Mouse (Mus musculus): ENCODE results near the gene Slc25a48. TPM values are rescaled to one million over a fixed set of nuclear protein-coding genes. Genes with fewer than 3 reads are reported as not detected.

Gene Slc25a48
- polyA plus RNA-seq, 1 experiment: not detected

GRCm38 (mm10) chr13:56516311-56516710, 78.2 kb downstream of the Slc25a48 start:
- TF ChIP-seq CTCF (IDR thresholded peaks at IDR 0.05; ENCODE audit: insufficient read depth, low read depth, low read length) (no peak), POLR2A (IDR thresholded peaks at IDR 0.05; ENCODE audit: insufficient read depth, low read depth, low read length) (no peak)
- Histone ChIP-seq H3K4me3 (ENCODE audit: insufficient read depth, low read depth, low read length) (no peak overlapping the region), H3K4me1 (ENCODE audit: control insufficient read depth, insufficient read depth, low read length) (no peaks in the 10 kb centered on the region), H3K27ac (ENCODE audit: insufficient read depth, low read depth, low read length) (no peak overlapping the region)
- WGBS: 58% methylated on average over 4 of the region's 4 CpGs

- no peaks in the 10 kb centered on the region for H3K4me1 ChIP-seq (ENCODE audit: control insufficient read depth, insufficient read depth, low read length)
- no peak for TF ChIP-seq CTCF (IDR thresholded peaks at IDR 0.05; ENCODE audit: insufficient read depth, low read depth, low read length)
- no peak for TF ChIP-seq POLR2A (IDR thresholded peaks at IDR 0.05; ENCODE audit: insufficient read depth, low read depth, low read length)
- 50% methylated on average over 7 of the region's 7 CpGs for WGBS
- no peak overlapping the region for H3K4me3 ChIP-seq (ENCODE audit: insufficient read depth, low read depth, low read length)
- no peak overlapping the region for H3K27ac ChIP-seq (ENCODE audit: insufficient read depth, low read depth, low read length)
These were observed 78.7 kb downstream of the Slc25a48 start for GRCm38 (mm10) chr13:56516816-56517215.

- no peaks in the 10 kb centered on the region for H3K4me1 ChIP-seq (ENCODE audit: control insufficient read depth, insufficient read depth, low read length)
These were observed 84.1 kb downstream of the Slc25a48 start, which contains the start of gene Fbxl21 for GRCm38 (mm10) chr13:56522081-56522820. Gene Fbxl21, plus strand, starts transcription at chr13:56522472.

DNA sequence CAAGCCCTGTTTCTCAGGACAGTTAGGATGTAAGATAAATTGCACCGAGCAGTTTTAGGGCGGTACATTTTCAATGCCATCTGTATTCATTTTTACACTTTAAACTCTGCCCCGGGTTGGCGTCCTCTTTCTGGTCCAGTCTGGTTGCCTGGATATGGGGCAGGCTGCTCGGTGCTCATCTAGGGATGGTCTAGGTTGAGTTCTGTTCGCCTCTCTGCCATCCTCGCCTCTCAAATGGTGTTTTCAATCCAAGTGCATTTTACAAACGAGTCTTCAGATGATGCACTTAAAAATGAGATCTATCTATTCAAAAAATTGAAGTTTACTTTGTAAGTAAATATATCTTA, 84.6 kb downstream of the Slc25a48 start:
- Histone ChIP-seq H3K4me1 (ENCODE audit: control insufficient read depth, insufficient read depth, low read length) (no peaks in the 10 kb centered on the region), H3K4me3 (ENCODE audit: insufficient read depth, low read depth, low read length) (peak overlapping the region; percentile 75), H3K27ac (ENCODE audit: insufficient read depth, low read depth, low read length) (no peak overlapping the region)
- TF ChIP-seq POLR2A (IDR thresholded peaks at IDR 0.05; ENCODE audit: insufficient read depth, low read depth, low read length): no peak
- TF ChIP-seq CTCF (IDR thresholded peaks at IDR 0.05; ENCODE audit: insufficient read depth, low read depth, low read length): no peak
- 2% methylated on average over 8 of the region's 8 CpGs for WGBS

More at GRCm38 (mm10) chr13:56522081-56522820, 84.1 kb downstream of the Slc25a48 start, which contains the start of gene Fbxl21:
- peak within 1 kb of the TSS; percentile 75 for H3K4me3 ChIP-seq (ENCODE audit: insufficient read depth, low read depth, low read length)
- 2% methylated on average over 56 of the region's 56 CpGs for WGBS
- H3K27ac ChIP-seq (ENCODE audit: insufficient read depth, low read depth, low read length): no peak within 1 kb of the TSS
- TF ChIP-seq CTCF (IDR thresholded peaks at IDR 0.05; ENCODE audit: insufficient read depth, low read depth, low read length) (no peak), POLR2A (IDR thresholded peaks at IDR 0.05; ENCODE audit: insufficient read depth, low read depth, low read length) (no peak)

Other genes with a start within 250 kb of the Slc25a48 start
- gene Neurog1, start 186.2 kb upstream of the Slc25a48 start, polyA plus RNA-seq (2012; ENCODE audit: insufficient read depth, insufficient read length, low replicate concordance, missing spikeins): not detected in 2 replicates
- gene Cxcl14, start 141.8 kb upstream of the Slc25a48 start, polyA plus RNA-seq (2012; ENCODE audit: insufficient read depth, insufficient read length, low replicate concordance, missing spikeins): not detected in 2 replicates
- gene Gm3045, start 11.8 kb upstream of the Slc25a48 start, polyA plus RNA-seq (2012; ENCODE audit: insufficient read depth, insufficient read length, low replicate concordance, missing spikeins): not detected in 2 replicates
- not detected in 2 replicates for gene Il9, start 43.9 kb downstream of the Slc25a48 start, polyA plus RNA-seq (2012; ENCODE audit: insufficient read depth, insufficient read length, low replicate concordance, missing spikeins)
- not detected in 2 replicates for gene Fbxl21, start 84.1 kb downstream of the Slc25a48 start, polyA plus RNA-seq (2012; ENCODE audit: insufficient read depth, insufficient read length, low replicate concordance, missing spikeins)
- not detected in 2 replicates for gene Lect2, start 110.1 kb downstream of the Slc25a48 start, polyA plus RNA-seq (2012; ENCODE audit: insufficient read depth, insufficient read length, low replicate concordance, missing spikeins)
- not detected in 2 replicates for gene Tgfbi, start 171.2 kb downstream of the Slc25a48 start, polyA plus RNA-seq (2012; ENCODE audit: insufficient read depth, insufficient read length, low replicate concordance, missing spikeins)